Mouse (Mus musculus) stomach, postnatal 0 days (tissue): Measurements from ENCODE around the gene Cfap126. TPM values are rescaled to one million over a fixed set of nuclear protein-coding genes. Genes with fewer than 3 reads are reported as not detected.

Experiments
- ATAC-seq: fragments of 200-750 bp; cut with Nextera tagmentation; 2 replicates; pipeline ENCODE4 v1.8.0; 2017; ENCODE audit not compliant: low FRiP score, low TSS enrichment
- DNase-seq: peaks from one replicate; pipeline ENCODE4 v3.0.0-alpha.2; 2016; ENCODE audit warnings: low spot score
- H3K27ac ChIP-seq: fragments of 300-500 bp; sonication (generic); replicated peaks from 2 replicates; pipeline ENCODE4 v1.5.1; 2014; ENCODE audit warnings: mild to moderate bottlenecking, control low read depth
- H3K27me3 ChIP-seq: fragments of 300-500 bp; sonication (generic); 2 replicates; pipeline ENCODE4 v1.6.1; 2014; ENCODE audit warnings: low read length; ENCODE audit not compliant: control insufficient read depth, insufficient read depth
- H3K36me3 ChIP-seq: fragments of 300-500 bp; sonication (generic); 2 replicates; pipeline ENCODE4 v1.6.1; 2014; ENCODE audit warnings: low read length, mixed read lengths; ENCODE audit not compliant: control insufficient read depth, insufficient read depth
- H3K4me1 ChIP-seq: fragments of 300-500 bp; sonication (generic); replicated peaks from 2 replicates; pipeline ENCODE4 v1.6.1; 2014; ENCODE audit warnings: antibody characterized with exemption; ENCODE audit not compliant: control insufficient read depth, insufficient read depth
- H3K4me2 ChIP-seq: fragments of 300-500 bp; sonication (generic); replicated peaks from 2 replicates; pipeline ENCODE4 v1.6.1; 2014; ENCODE audit warnings: low read depth, mild to moderate bottlenecking, control low read depth, moderate library complexity
- H3K4me3 ChIP-seq: fragments of 300-500 bp; sonication (generic); 2 replicates; pipeline ENCODE4 v1.5.1; 2014; ENCODE audit warnings: low read depth, low read length, control low read depth
- H3K9ac ChIP-seq: fragments of 300-500 bp; sonication (generic); 2 replicates; pipeline ENCODE4 v1.6.1; 2014; ENCODE audit warnings: mild to moderate bottlenecking, low read length, control low read depth, mixed read lengths
- H3K9me3 ChIP-seq: fragments of 300-500 bp; sonication (generic); 2 replicates; pipeline ENCODE4 v1.6.1; 2016; ENCODE audit warnings: low read length; ENCODE audit not compliant: control insufficient read depth
- CTCF ChIP-seq: IDR thresholded peaks from 2 replicates; pipeline ENCODE4 v1.5.1; 2016; ENCODE audit warnings: antibody characterized with exemption, low read depth, mild to moderate bottlenecking, moderate library complexity
- EP300 ChIP-seq: optimal IDR thresholded peaks from 2 replicates; pipeline ENCODE3; 2016; ENCODE audit warnings: antibody characterized with exemption
- WGBS: fragments of 180-500 bp; shearing (Covaris S2); extraction: QIAGEN DNeasy Blood & Tissue Kit; methylation state at CpG from one replicate; pipeline ENCODE4 v1.1.7; 2014; 5-methylcytosine and 5-hydroxymethylcytosine counted together
- polyA plus RNA-seq: library from polyadenylated mRNA; unstranded; fragments of >200 nt; fragmentation: Nextera tagmentation; extraction: Ambion mirVana; gene quantifications from 2 replicates; pipeline ENCODE4 v1.2.1, GENCODE M21; 2015

Gene Cfap126
- polyA plus RNA-seq, 1 experiment from 2014 or later = 3.7 TPM

- Histone ChIP-seq H3K9me3 (no peaks in the 10 kb centered on the region), H3K4me3 (peak overlapping the region; percentile 63), H3K4me1 (peaks cover 3% of the 10 kb centered on the region; the same call in 1 of the 2 replicates), H3K9ac (peak overlapping the region; percentile 61), H3K4me2 (peak overlapping the region; percentile 54), H3K27me3 (no peaks in the 10 kb centered on the region), H3K27ac (peak overlapping the region; percentile 69), H3K36me3 (no peaks in the 10 kb centered on the region)
- ATAC-seq (peak; percentile 91), DNase-seq (peak; percentile 82)
- no peak for TF ChIP-seq EP300
- no peak for TF ChIP-seq CTCF
- WGBS = under 1% methylated on average over 35 of the region's 35 CpGs
These were observed 11.1 kb upstream of the Cfap126 start for GRCm38 (mm10) chr1:171102547-171103177.

- Histone ChIP-seq H3K4me1 (peaks cover 3% of the 10 kb centered on the region; the same call in 1 of the 2 replicates), H3K4me3 (peak overlapping the region; percentile 63), H3K27ac (peak overlapping the region; percentile 36; the same call in 1 of the 2 replicates), H3K36me3 (no peaks in the 10 kb centered on the region), H3K27me3 (no peaks in the 10 kb centered on the region), H3K9ac (no peak overlapping the region), H3K4me2 (peak overlapping the region; percentile 54), H3K9me3 (no peaks in the 10 kb centered on the region)
- TF ChIP-seq EP300 (no peak), CTCF (no peak)
- DNase-seq (peak; percentile 37), ATAC-seq (peak; percentile 7; the same call in 1 of the 2 replicates)
- 10% methylated on average over 10 of the region's 10 CpGs for WGBS
These were observed 10.4 kb upstream of the Cfap126 start for GRCm38 (mm10) chr1:171103179-171103840.

- TF ChIP-seq CTCF = no peak
- TF ChIP-seq EP300 = no peak
- no peak for DNase-seq
- Histone ChIP-seq H3K27me3 (no peaks in the 10 kb centered on the region), H3K9me3 (no peaks in the 10 kb centered on the region), H3K9ac (no peak overlapping the region), H3K36me3 (no peaks in the 10 kb centered on the region), H3K4me2 (no peak overlapping the region), H3K4me3 (no peak overlapping the region), H3K27ac (no peak overlapping the region), H3K4me1 (peaks cover 3% of the 10 kb centered on the region; the same call in 1 of the 2 replicates)
- WGBS = 76% methylated on average over 6 of the region's 6 CpGs
- no peak for ATAC-seq
These were observed 8.5 kb upstream of the Cfap126 start for GRCm38 (mm10) chr1:171105226-171105625.

- Histone ChIP-seq H3K27ac (no peak overlapping the region), H3K27me3 (no peaks in the 10 kb centered on the region), H3K4me3 (no peak overlapping the region), H3K36me3 (no peaks in the 10 kb centered on the region), H3K9ac (no peak overlapping the region), H3K4me2 (no peak overlapping the region), H3K4me1 (0 out of 2 replicates have a peak, but pooled peaks cover 5% of the 10 kb centered on the region), H3K9me3 (no peaks in the 10 kb centered on the region)
- no peak for ATAC-seq
- TF ChIP-seq EP300 (no peak), CTCF (no peak)
- DNase-seq = no peak
- WGBS = 47% methylated on average over 9 of the region's 9 CpGs
These were observed 4.1 kb upstream of the Cfap126 start for GRCm38 (mm10) chr1:171109620-171110019.

- Histone ChIP-seq H3K27me3 (no peaks in the 10 kb centered on the region), H3K9ac (peak overlapping the region; percentile 59), H3K36me3 (no peaks in the 10 kb centered on the region), H3K27ac (peak overlapping the region; percentile 71), H3K4me2 (peak overlapping the region; percentile 44), H3K4me1 (0 out of 2 replicates have a peak, but pooled peaks cover 5% of the 10 kb centered on the region), H3K9me3 (no peaks in the 10 kb centered on the region), H3K4me3 (peak overlapping the region; percentile 66)
- no peak for DNase-seq
- TF ChIP-seq EP300 = no peak
- TF ChIP-seq CTCF = no peak
- WGBS = 15% methylated on average over 15 of the region's 15 CpGs
- ATAC-seq = peak; percentile 19; the same call in 1 of the 2 replicates
These were observed 3.1 kb upstream of the Cfap126 start for GRCm38 (mm10) chr1:171110659-171111019.
